Mouse (Mus musculus) liver, embryonic 16.5 days (tissue): ENCODE results near the gene Arap2. TPM values are rescaled to one million over a fixed set of nuclear protein-coding genes. Genes with fewer than 3 reads are reported as not detected.

Source experiments
- ATAC-seq: fragments of 200-750 bp; cut with Nextera tagmentation; 2 replicates; pipeline ENCODE4 v1.8.0; 2017; ENCODE audit warnings: low read depth, mild to moderate bottlenecking, moderate number of reproducible peaks, moderate library complexity
- H3K27ac ChIP-seq: fragments of 300-500 bp; sonication (generic); 2 replicates; pipeline ENCODE4 v1.5.1; 2014; ENCODE audit warnings: mild to moderate bottlenecking, low read length
- H3K27me3 ChIP-seq: fragments of 300-500 bp; sonication (generic); 2 replicates; pipeline ENCODE4 v1.6.1; 2014; ENCODE audit warnings: low read depth, low read length, mixed read lengths; ENCODE audit not compliant: control insufficient read depth, insufficient read depth
- H3K36me3 ChIP-seq: fragments of 300-500 bp; sonication (generic); 2 replicates; pipeline ENCODE4 v1.6.1; 2014; ENCODE audit warnings: mild to moderate bottlenecking; ENCODE audit not compliant: control insufficient read depth, insufficient read depth
- H3K4me1 ChIP-seq: fragments of 300-500 bp; sonication (generic); 2 replicates; pipeline ENCODE4 v1.6.1; 2014; ENCODE audit warnings: low read depth, low read length, mixed read lengths; ENCODE audit not compliant: control insufficient read depth
- H3K4me2 ChIP-seq: fragments of 300-500 bp; sonication (generic); 2 replicates; pipeline ENCODE4 v1.6.1; 2014; ENCODE audit warnings: low read depth, low read length, mixed read lengths
- H3K4me3 ChIP-seq: fragments of 300-500 bp; sonication (generic); 2 replicates; pipeline ENCODE4 v1.5.1; 2014; ENCODE audit warnings: low read depth, mild to moderate bottlenecking, low read length
- H3K9ac ChIP-seq: fragments of 300-500 bp; sonication (generic); 2 replicates; pipeline ENCODE4 v1.6.1; 2014; ENCODE audit warnings: low read depth, low read length
- H3K9me3 ChIP-seq: fragments of 300-500 bp; sonication (generic); replicated peaks from 2 replicates; pipeline ENCODE4 v1.6.1; 2016; ENCODE audit warnings: low read length; ENCODE audit not compliant: control insufficient read depth
- WGBS: fragments of 180-500 bp; shearing (Covaris S2); extraction: QIAGEN DNeasy Blood & Tissue Kit; methylation state at CpG from one replicate; pipeline ENCODE4 v1.1.7; 2014; ENCODE audit not compliant: insufficient replicate concordance; 5-methylcytosine and 5-hydroxymethylcytosine counted together
- polyA plus RNA-seq: library from polyadenylated mRNA; unstranded; fragments of >200 nt; fragmentation: Nextera tagmentation; extraction: Ambion mirVana; gene quantifications from 2 replicates; pipeline ENCODE4 v1.2.1, GENCODE M21; 2015

Arap2 gene
- polyA plus RNA-seq, 1 experiment from 2014 or later: 1.7 TPM

GRCm38 (mm10) chr5:62777804-62778203, 11.8 kb upstream of the Arap2 start:
- no peak overlapping the region for H3K27ac ChIP-seq
- H3K4me2 ChIP-seq: no peak overlapping the region
- no peak for ATAC-seq
- no peaks in the 10 kb centered on the region for H3K27me3 ChIP-seq
- no peak overlapping the region for H3K4me3 ChIP-seq
- no peak overlapping the region for H3K9ac ChIP-seq
- no peaks in the 10 kb centered on the region for H3K36me3 ChIP-seq
- H3K4me1 ChIP-seq: no peaks in the 10 kb centered on the region
- no peaks in the 10 kb centered on the region for H3K9me3 ChIP-seq
- 82% methylated on average over 8 of the region's 8 CpGs for WGBS

- no peak overlapping the region for H3K4me3 ChIP-seq
- no peak overlapping the region for H3K4me2 ChIP-seq
- H3K36me3 ChIP-seq: no peaks in the 10 kb centered on the region
- H3K27ac ChIP-seq: no peak overlapping the region
- H3K27me3 ChIP-seq: no peaks in the 10 kb centered on the region; the same call in 1 of the 2 replicates
- no peak for ATAC-seq
- 49% methylated on average over 11 of the region's 11 CpGs for WGBS
- H3K9me3 ChIP-seq: no peaks in the 10 kb centered on the region
- no peaks in the 10 kb centered on the region for H3K4me1 ChIP-seq
- no peak overlapping the region for H3K9ac ChIP-seq
Observed at GRCm38 (mm10) chr5:62771775-62772599, 6.0 kb upstream of the Arap2 start.

GRCm38 (mm10) chr5:62765459-62765783, 538 bp downstream of the Arap2 start:
- no peaks in the 10 kb centered on the region for H3K4me1 ChIP-seq
- no peaks in the 10 kb centered on the region; the same call in none of the 2 replicates for H3K27me3 ChIP-seq
- no peak for ATAC-seq
- no peaks in the 10 kb centered on the region for H3K36me3 ChIP-seq
- H3K4me3 ChIP-seq: peak overlapping the region; percentile 61
- no peaks in the 10 kb centered on the region for H3K9me3 ChIP-seq
- peak overlapping the region; percentile 44 for H3K4me2 ChIP-seq
- peak overlapping the region; percentile 34; the same call in 1 of the 2 replicates for H3K9ac ChIP-seq
- WGBS: 22% methylated on average over 5 of the region's 5 CpGs
- no peak overlapping the region for H3K27ac ChIP-seq

- no peak for ATAC-seq
- H3K4me1 ChIP-seq: no peaks in the 10 kb centered on the region
- H3K27me3 ChIP-seq: no peaks in the 10 kb centered on the region; the same call in none of the 2 replicates
- no peak overlapping the region for H3K4me3 ChIP-seq
- H3K9me3 ChIP-seq: no peaks in the 10 kb centered on the region
- H3K27ac ChIP-seq: no peak overlapping the region
- H3K36me3 ChIP-seq: no peaks in the 10 kb centered on the region
- no peak overlapping the region for H3K4me2 ChIP-seq
- WGBS: 50% methylated on average over 5 of the region's 5 CpGs
- no peak overlapping the region for H3K9ac ChIP-seq
Observed at GRCm38 (mm10) chr5:62764161-62764560, 1.8 kb downstream of the Arap2 start.

- Histone ChIP-seq H3K9me3 (no peaks in the 10 kb centered on the region), H3K4me1 (no peaks in the 10 kb centered on the region), H3K27me3 (no peaks in the 10 kb centered on the region; the same call in none of the 2 replicates), H3K4me2 (no peak overlapping the region), H3K27ac (no peak overlapping the region), H3K9ac (no peak overlapping the region), H3K36me3 (no peaks in the 10 kb centered on the region), H3K4me3 (no peak overlapping the region)
- 68% methylated on average over 1 of the region's 1 CpGs for WGBS
- no peak for ATAC-seq
Observed at GRCm38 (mm10) chr5:62763046-62763445, 2.9 kb downstream of the Arap2 start.

GRCm38 (mm10) chr5:62762298-62762960, 3.5 kb downstream of the Arap2 start:
- Histone ChIP-seq H3K9me3 (no peaks in the 10 kb centered on the region), H3K4me2 (no peak overlapping the region), H3K36me3 (no peaks in the 10 kb centered on the region), H3K4me1 (no peaks in the 10 kb centered on the region), H3K27ac (no peak overlapping the region), H3K4me3 (no peak overlapping the region), H3K9ac (no peak overlapping the region), H3K27me3 (no peaks in the 10 kb centered on the region; the same call in none of the 2 replicates)
- WGBS: 12% methylated on average over 4 of the region's 4 CpGs
- no peak for ATAC-seq

GRCm38 (mm10) chr5:62760791-62761504, 5.0 kb downstream of the Arap2 start:
- H3K9me3 ChIP-seq: no peaks in the 10 kb centered on the region
- 38% methylated on average over 5 of the region's 5 CpGs for WGBS
- ATAC-seq: no peak

GRCm38 (mm10) chr5:62755808-62756527, 10.0 kb downstream of the Arap2 start:
- 53% methylated on average over 3 of the region's 3 CpGs for WGBS
- no peaks in the 10 kb centered on the region for H3K27me3 ChIP-seq
- no peak overlapping the region for H3K9ac ChIP-seq
- no peak overlapping the region for H3K4me2 ChIP-seq
- ATAC-seq: no peak
- H3K4me1 ChIP-seq: no peaks in the 10 kb centered on the region
- H3K36me3 ChIP-seq: no peaks in the 10 kb centered on the region
- no peaks in the 10 kb centered on the region for H3K9me3 ChIP-seq
- H3K27ac ChIP-seq: no peak overlapping the region
- H3K4me3 ChIP-seq: no peak overlapping the region

More at GRCm38 (mm10) chr5:62760791-62761504, 5.0 kb downstream of the Arap2 start:
- H3K4me1 ChIP-seq: no peaks in the 10 kb centered on the region
- H3K27ac ChIP-seq: peak overlapping the region; percentile 19; the same call in 1 of the 2 replicates
- H3K27me3 ChIP-seq: no peaks in the 10 kb centered on the region; the same call in 1 of the 2 replicates
- no peak overlapping the region for H3K4me2 ChIP-seq
- H3K36me3 ChIP-seq: no peaks in the 10 kb centered on the region
- H3K4me3 ChIP-seq: no peak overlapping the region
- no peak overlapping the region for H3K9ac ChIP-seq
